Mouse (Mus musculus) heart, embryonic 11.5 days (tissue): ENCODE results near the gene Otulin. TPM values are rescaled to one million over a fixed set of nuclear protein-coding genes. Genes with fewer than 3 reads are reported as not detected.

Experiments used
- ATAC-seq: fragments of 200-750 bp; cut with Nextera tagmentation; replicated peaks from 2 replicates; pipeline ENCODE4 v1.8.0; 2017; ENCODE audit warnings: moderate library complexity; ENCODE audit not compliant: insufficient number of reproducible peaks, low FRiP score, low TSS enrichment
- H3K27ac ChIP-seq: fragments of 300-500 bp; sonication (generic); 2 replicates; pipeline ENCODE4 v1.5.1; 2014; ENCODE audit warnings: mild to moderate bottlenecking, low read depth, low read length
- H3K27me3 ChIP-seq: fragments of 300-500 bp; sonication (generic); 2 replicates; pipeline ENCODE4 v1.6.1; 2014; ENCODE audit warnings: mild to moderate bottlenecking, low read length, mixed read lengths; ENCODE audit not compliant: control insufficient read depth, insufficient read depth
- H3K36me3 ChIP-seq: fragments of 300-500 bp; sonication (generic); 2 replicates; pipeline ENCODE4 v1.6.1; 2014; ENCODE audit warnings: mild to moderate bottlenecking, low read length, moderate library complexity, mixed read lengths; ENCODE audit not compliant: control insufficient read depth, insufficient read depth
- H3K4me1 ChIP-seq: fragments of 300-500 bp; sonication (generic); 2 replicates; pipeline ENCODE4 v1.6.1; 2014; ENCODE audit warnings: low read length; ENCODE audit not compliant: control insufficient read depth, insufficient read depth
- H3K4me2 ChIP-seq: fragments of 300-500 bp; sonication (generic); 2 replicates; pipeline ENCODE4 v1.6.1; 2014; ENCODE audit warnings: mild to moderate bottlenecking, moderate library complexity
- H3K4me3 ChIP-seq: fragments of 300-500 bp; sonication (generic); 2 replicates; pipeline ENCODE4 v1.5.1; 2014; ENCODE audit warnings: low read depth, low read length
- H3K9ac ChIP-seq: fragments of 300-500 bp; sonication (generic); 2 replicates; pipeline ENCODE4 v1.6.1; 2014; ENCODE audit warnings: mild to moderate bottlenecking, low read depth, low read length, moderate library complexity
- H3K9me3 ChIP-seq: fragments of 300-500 bp; sonication (generic); replicated peaks from 2 replicates; pipeline ENCODE4 v1.6.1; 2016; ENCODE audit warnings: low read length; ENCODE audit not compliant: control insufficient read depth
- WGBS: fragments of 180-500 bp; shearing (Covaris S2); extraction: QIAGEN DNeasy Blood & Tissue Kit; methylation state at CpG from one replicate; pipeline ENCODE4 v1.1.7; 2014; ENCODE audit not compliant: insufficient replicate concordance; 5-methylcytosine and 5-hydroxymethylcytosine counted together
- polyA plus RNA-seq: library from polyadenylated mRNA; unstranded; fragments of >200 nt; fragmentation: Nextera tagmentation; extraction: Ambion mirVana; gene quantifications from 2 replicates; pipeline ENCODE4 v1.2.1, GENCODE M21; 2014

Otulin gene
- polyA plus RNA-seq, 1 experiment from 2014 or later = 26.7 TPM

DNA sequence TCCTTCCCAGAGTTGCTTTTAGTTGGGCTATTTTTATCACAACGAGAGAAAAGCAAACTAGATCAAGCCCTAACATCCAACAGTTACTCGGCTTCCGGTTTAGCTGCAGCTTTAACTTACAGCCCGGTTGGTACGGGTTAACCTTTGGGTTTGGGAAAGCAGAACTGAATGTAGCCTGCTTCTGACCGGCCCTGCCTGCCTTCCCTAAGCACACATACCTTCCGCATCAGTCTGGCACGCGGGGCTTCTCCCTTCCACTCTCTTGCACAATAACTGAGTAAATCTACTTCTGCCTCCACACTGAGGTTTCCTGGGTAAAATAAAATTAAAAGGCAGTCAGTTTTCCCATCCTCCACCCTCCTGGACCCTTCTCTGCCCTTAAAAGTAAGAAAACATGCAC, 33.6 kb upstream of the Otulin start:
- Histone ChIP-seq H3K9ac (no peak overlapping the region), H3K9me3 (no peaks in the 10 kb centered on the region; the same call in 1 of the 2 replicates), H3K27ac (no peak overlapping the region), H3K4me3 (no peak overlapping the region), H3K27me3 (no peaks in the 10 kb centered on the region), H3K4me2 (no peak overlapping the region), H3K4me1 (no peaks in the 10 kb centered on the region), H3K36me3 (no peaks in the 10 kb centered on the region)
- WGBS = 89% methylated on average over 9 of the region's 9 CpGs
- ATAC-seq = no peak

GRCm38 (mm10) chr15:27662699-27663098, 32.2 kb upstream of the Otulin start:
- H3K36me3 ChIP-seq = no peaks in the 10 kb centered on the region
- 55% methylated on average over 1 of the region's 1 CpGs for WGBS
- H3K9me3 ChIP-seq = no peaks in the 10 kb centered on the region; the same call in 1 of the 2 replicates
- no peak overlapping the region for H3K27ac ChIP-seq
- no peaks in the 10 kb centered on the region for H3K27me3 ChIP-seq
- H3K4me1 ChIP-seq = no peaks in the 10 kb centered on the region
- H3K4me3 ChIP-seq = no peak overlapping the region
- no peak overlapping the region for H3K9ac ChIP-seq
- H3K4me2 ChIP-seq = no peak overlapping the region
- no peak for ATAC-seq

DNA sequence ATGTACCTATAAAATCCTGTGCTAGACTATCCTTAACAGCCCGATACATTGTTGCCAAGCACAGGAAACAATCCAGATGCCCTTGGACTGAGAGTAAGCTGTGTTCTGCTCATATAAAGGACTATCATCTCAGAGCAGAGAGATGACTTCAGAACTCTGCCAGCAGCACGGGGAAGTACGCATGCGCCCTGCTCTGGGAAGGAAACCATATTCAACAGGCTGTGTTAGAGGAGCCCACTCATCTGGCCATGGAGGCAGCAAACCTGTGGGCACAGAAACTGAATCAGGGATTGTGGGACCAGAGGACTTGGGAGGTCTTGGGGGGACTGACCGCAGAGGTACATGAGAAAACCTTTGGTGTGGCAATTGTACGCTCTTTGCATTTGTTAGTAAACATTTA, 31.2 kb upstream of the Otulin start:
- no peaks in the 10 kb centered on the region; the same call in 1 of the 2 replicates for H3K9me3 ChIP-seq
- no peak for ATAC-seq
- no peak overlapping the region for H3K4me3 ChIP-seq
- no peak overlapping the region for H3K4me2 ChIP-seq
- no peaks in the 10 kb centered on the region for H3K27me3 ChIP-seq
- H3K9ac ChIP-seq = no peak overlapping the region
- no peaks in the 10 kb centered on the region for H3K36me3 ChIP-seq
- H3K4me1 ChIP-seq = no peaks in the 10 kb centered on the region
- WGBS = 80% methylated on average over 6 of the region's 6 CpGs
- no peak overlapping the region for H3K27ac ChIP-seq

- H3K4me2 ChIP-seq = no peak overlapping the region
- no peaks in the 10 kb centered on the region for H3K36me3 ChIP-seq
- H3K4me3 ChIP-seq = no peak overlapping the region
- WGBS = 36% methylated on average over 17 of the region's 17 CpGs
- H3K27ac ChIP-seq = no peak overlapping the region
- no peaks in the 10 kb centered on the region for H3K27me3 ChIP-seq
- ATAC-seq = no peak
- H3K9ac ChIP-seq = no peak overlapping the region
- H3K9me3 ChIP-seq = no peaks in the 10 kb centered on the region; the same call in 1 of the 2 replicates
- H3K4me1 ChIP-seq = no peaks in the 10 kb centered on the region
These were observed 29.2 kb upstream of the Otulin start for GRCm38 (mm10) chr15:27659592-27660244.

- H3K36me3 ChIP-seq = no peaks in the 10 kb centered on the region
- no peak for ATAC-seq
- H3K4me1 ChIP-seq = no peaks in the 10 kb centered on the region
- no peak overlapping the region for H3K4me2 ChIP-seq
- WGBS = 77% methylated on average over 5 of the region's 5 CpGs
- H3K9ac ChIP-seq = no peak overlapping the region
- H3K4me3 ChIP-seq = no peak overlapping the region
- no peaks in the 10 kb centered on the region for H3K27me3 ChIP-seq
- no peaks in the 10 kb centered on the region; the same call in 1 of the 2 replicates for H3K9me3 ChIP-seq
- H3K27ac ChIP-seq = no peak overlapping the region
These were observed 28.6 kb upstream of the Otulin start for GRCm38 (mm10) chr15:27659143-27659542.

DNA sequence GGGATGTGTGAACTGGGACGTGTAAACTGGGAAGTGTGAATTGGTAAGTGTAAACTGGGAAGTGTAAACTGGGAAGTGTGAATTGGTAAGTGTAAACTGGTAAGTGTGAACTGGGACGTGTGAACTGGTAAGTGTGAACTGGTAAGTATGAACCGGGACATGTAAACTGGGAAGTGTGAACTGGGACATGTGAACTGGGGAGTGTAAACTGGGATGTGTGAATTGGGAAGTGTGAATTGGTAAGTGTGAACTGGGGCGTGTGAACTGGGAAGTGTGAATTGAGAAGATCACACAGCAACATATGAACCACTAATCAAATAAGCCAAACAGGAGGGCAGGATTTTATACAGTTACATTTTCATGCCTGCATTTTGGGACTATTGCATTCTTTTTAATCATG, 27.9 kb upstream of the Otulin start:
- Histone ChIP-seq H3K9me3 (no peaks in the 10 kb centered on the region), H3K27me3 (no peaks in the 10 kb centered on the region), H3K9ac (no peak overlapping the region), H3K36me3 (no peaks in the 10 kb centered on the region), H3K4me3 (no peak overlapping the region), H3K4me2 (no peak overlapping the region), H3K4me1 (no peaks in the 10 kb centered on the region), H3K27ac (no peak overlapping the region)
- 85% methylated on average over 4 of the region's 4 CpGs for WGBS
- ATAC-seq = no peak

DNA sequence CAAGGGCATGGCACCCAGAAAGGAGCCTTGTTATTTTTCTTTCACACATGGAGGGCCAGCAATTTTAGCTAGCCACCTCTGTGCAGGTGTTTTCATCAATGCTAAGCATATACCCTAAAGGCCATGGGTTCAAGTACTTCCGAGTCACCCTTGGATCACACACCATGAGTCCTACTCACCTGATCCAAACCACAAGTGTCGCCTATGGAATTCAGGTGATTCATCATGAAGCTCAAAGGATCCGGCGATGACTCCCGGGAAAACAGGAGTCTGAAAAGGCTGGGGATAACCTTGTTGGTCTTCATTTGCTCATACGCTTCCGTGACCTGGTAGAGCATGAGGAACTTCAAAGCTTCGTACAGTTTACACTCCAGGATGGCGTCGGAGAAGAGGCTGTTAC, 27.4 kb upstream of the Otulin start:
- H3K9me3 ChIP-seq = no peaks in the 10 kb centered on the region
- H3K4me2 ChIP-seq = no peak overlapping the region
- no peaks in the 10 kb centered on the region for H3K27me3 ChIP-seq
- 88% methylated on average over 10 of the region's 10 CpGs for WGBS
- no peak overlapping the region for H3K27ac ChIP-seq
- H3K9ac ChIP-seq = no peak overlapping the region
- ATAC-seq = no peak
- no peak overlapping the region for H3K4me3 ChIP-seq
- no peaks in the 10 kb centered on the region for H3K36me3 ChIP-seq
- H3K4me1 ChIP-seq = no peaks in the 10 kb centered on the region

- H3K9ac ChIP-seq = no peak overlapping the region
- no peak overlapping the region for H3K4me3 ChIP-seq
- no peak for ATAC-seq
- no peaks in the 10 kb centered on the region for H3K4me1 ChIP-seq
- 72% methylated on average over 9 of the region's 9 CpGs for WGBS
- H3K36me3 ChIP-seq = no peaks in the 10 kb centered on the region
- no peak overlapping the region for H3K4me2 ChIP-seq
- no peaks in the 10 kb centered on the region for H3K27me3 ChIP-seq
- no peaks in the 10 kb centered on the region for H3K9me3 ChIP-seq
- H3K27ac ChIP-seq = no peak overlapping the region
These were observed 26.1 kb upstream of the Otulin start for GRCm38 (mm10) chr15:27656626-27657025.

DNA sequence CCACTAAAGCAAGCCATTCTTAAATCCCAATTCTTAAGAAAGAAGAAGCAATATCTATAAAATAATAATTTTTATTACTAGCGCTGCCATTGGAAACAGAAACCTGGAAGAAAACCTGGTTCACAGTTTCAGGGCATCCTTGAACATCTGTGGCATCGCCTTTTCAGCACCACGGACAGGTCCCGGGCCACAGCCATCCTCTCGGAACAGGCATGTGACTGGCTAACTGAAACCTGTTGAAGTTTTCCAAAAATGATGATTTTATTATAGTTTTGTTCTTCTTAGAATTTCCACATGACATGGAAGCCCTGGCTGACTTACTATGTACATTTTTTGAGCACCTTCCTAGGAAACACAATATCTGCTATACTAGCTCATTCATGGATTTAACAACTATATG, 24.5 kb upstream of the Otulin start:
- H3K27me3 ChIP-seq = no peaks in the 10 kb centered on the region
- no peak for ATAC-seq
- no peak overlapping the region for H3K9ac ChIP-seq
- 13% methylated on average over 5 of the region's 5 CpGs for WGBS
- H3K4me2 ChIP-seq = no peak overlapping the region
- no peak overlapping the region for H3K27ac ChIP-seq
- no peaks in the 10 kb centered on the region for H3K9me3 ChIP-seq
- no peaks in the 10 kb centered on the region for H3K4me1 ChIP-seq
- H3K36me3 ChIP-seq = no peaks in the 10 kb centered on the region
- no peak overlapping the region for H3K4me3 ChIP-seq
